Comparison of ENCODE assay signal across 21 mouse cellular contexts in genomic region chr2:142619926-142620325, GRCm38 (mm10).
DNase-seq lines count a peak whose midpoint lies in the region; ATAC-seq and TF ChIP-seq lines count a peak whose summit lies in the region.
"Had no signal": no experiment of that assay in that cellular context is flagged by ENCODE, and none has a peak within 500 bp of the region (broad histone marks: within the 10 kb centered on the region; RNA-seq: fewer than 3 reads in every experiment).

No protein-coding gene starts in this region.

- no peak for TF ChIP-seq EP300 in liver, postnatal 0 days (IDR thresholded peaks at IDR 0.05; ENCODE audit: low read depth)

- no peak overlapping the region for H3K27ac ChIP-seq in heart, embryonic 10.5 days
- no peak overlapping the region for H3K27ac ChIP-seq in liver, postnatal 0 days (ENCODE audit: low read depth)
- H3K27ac ChIP-seq in liver, embryonic 11.5 days (ENCODE audit: low read depth, low read length) = no peak overlapping the region
- H3K27ac ChIP-seq: embryonic facial prominence, embryonic 13.5 days; embryonic facial prominence, embryonic 15.5 days; forebrain, embryonic 10.5 days; forebrain, embryonic 12.5 days had no signal

- no peaks in the 10 kb centered on the region for H3K4me1 ChIP-seq in heart, embryonic 10.5 days
- H3K4me1 ChIP-seq in liver, postnatal 0 days (ENCODE audit: insufficient read depth) = no peaks in the 10 kb centered on the region
- H3K4me1 ChIP-seq in liver, embryonic 11.5 days (replicated peaks; ENCODE audit: control insufficient read depth, insufficient read depth, low read length) = no peaks in the 10 kb centered on the region
- H3K4me1 ChIP-seq: embryonic facial prominence, embryonic 15.5 days; forebrain, embryonic 10.5 days; forebrain, embryonic 12.5 days had no signal

- intact Hi-C loops in heart, postnatal 25 days (cut with DNase I) = no loop called here

- no peak overlapping the region for H3K4me3 ChIP-seq in heart, embryonic 10.5 days
- no peak overlapping the region for H3K4me3 ChIP-seq in liver, postnatal 0 days (ENCODE audit: low read depth, low read length)
- no peak overlapping the region for H3K4me3 ChIP-seq in liver, embryonic 11.5 days (ENCODE audit: low read depth, low read length)
- H3K4me3 ChIP-seq: embryonic facial prominence, embryonic 13.5 days; embryonic facial prominence, embryonic 15.5 days; erythroblast, embryonic 14.5 days; forebrain, embryonic 10.5 days; forebrain, embryonic 12.5 days had no signal

- TF ChIP-seq CTCF in liver, postnatal 0 days (IDR thresholded peaks at IDR 0.05; ENCODE audit: low read depth) = no peak

- no peaks in the 10 kb centered on the region for H3K9me3 ChIP-seq in heart, embryonic 10.5 days
- H3K9me3 ChIP-seq in liver, postnatal 0 days (ENCODE audit: low read length) = no peaks in the 10 kb centered on the region
- no peaks in the 10 kb centered on the region for H3K9me3 ChIP-seq in liver, embryonic 11.5 days (ENCODE audit: control insufficient read depth, low read length)
- H3K9me3 ChIP-seq: embryonic facial prominence, embryonic 13.5 days; embryonic facial prominence, embryonic 15.5 days; forebrain, embryonic 10.5 days; forebrain, embryonic 12.5 days had no signal

- peak; percentile 10 for DNase-seq in heart, embryonic 10.5 days (ENCODE audit: low spot score)
- no peak for DNase-seq in heart, postnatal 25 days (ENCODE audit: low spot score)
- no peak for DNase-seq in liver, postnatal 0 days
- no peak for DNase-seq in liver, embryonic 11.5 days (ENCODE audit: low spot score)
- DNase-seq: adrenal gland, adult 2 months; adrenal gland, postnatal 10 days; adrenal gland, postnatal 25 days; cerebellum, adult 11 months; cerebellum, adult 18-20 months; cerebellum, adult 8-10 months; cerebellum, adult 9-11 months; cerebellum, postnatal 14 days; cerebellum, postnatal 36 days; embryo, embryonic 11 days had no signal

- no peak overlapping the region for H3K9ac ChIP-seq in liver, postnatal 0 days (replicated peaks)
- H3K9ac ChIP-seq in liver, embryonic 11.5 days (ENCODE audit: low read depth, low read length) = no peak overlapping the region
- H3K9ac ChIP-seq: embryonic facial prominence, embryonic 13.5 days; embryonic facial prominence, embryonic 15.5 days; forebrain, embryonic 12.5 days had no signal

- H3K27me3 ChIP-seq in heart, embryonic 10.5 days (ENCODE audit: insufficient read depth, poor library complexity, severe bottlenecking) = peaks cover 5% of the 10 kb centered on the region; the same call in 1 of the 2 replicates
- no peaks in the 10 kb centered on the region for H3K27me3 ChIP-seq in liver, postnatal 0 days (ENCODE audit: insufficient read depth, low read length)
- no peaks in the 10 kb centered on the region for H3K27me3 ChIP-seq in liver, embryonic 11.5 days (replicated peaks; ENCODE audit: control insufficient read depth, insufficient read depth, low read length)
- H3K27me3 ChIP-seq: embryonic facial prominence, embryonic 13.5 days; embryonic facial prominence, embryonic 15.5 days; forebrain, embryonic 12.5 days had no signal

- H3K4me2 ChIP-seq in liver, postnatal 0 days (ENCODE audit: low read depth, low read length) = no peak overlapping the region
- no peak overlapping the region for H3K4me2 ChIP-seq in liver, embryonic 11.5 days
- H3K4me2 ChIP-seq: embryonic facial prominence, embryonic 13.5 days; embryonic facial prominence, embryonic 15.5 days; forebrain, embryonic 12.5 days had no signal

- ATAC-seq in liver, postnatal 0 days = peak; percentile 49; the same call in 1 of the 2 replicates
- no peak for ATAC-seq in liver, embryonic 11.5 days (replicated peaks; ENCODE audit: low FRiP score)
- ATAC-seq: forebrain, embryonic 14.5 days; forebrain, embryonic 16.5 days had no signal

- peaks cover 3% of the 10 kb centered on the region; the same call in 1 of the 2 replicates for H3K36me3 ChIP-seq in heart, embryonic 10.5 days
- peaks cover 5% of the 10 kb centered on the region; the same call in 1 of the 2 replicates for H3K36me3 ChIP-seq in liver, postnatal 0 days (replicated peaks; ENCODE audit: insufficient read depth, low read length)
- no peaks in the 10 kb centered on the region for H3K36me3 ChIP-seq in liver, embryonic 11.5 days (ENCODE audit: control insufficient read depth, insufficient read depth, low read length)
- H3K36me3 ChIP-seq: embryonic facial prominence, embryonic 15.5 days; forebrain, embryonic 10.5 days; forebrain, embryonic 12.5 days had no signal
